8 mouse cellular contexts compared by ENCODE assay signal in the genomic region with DNA sequence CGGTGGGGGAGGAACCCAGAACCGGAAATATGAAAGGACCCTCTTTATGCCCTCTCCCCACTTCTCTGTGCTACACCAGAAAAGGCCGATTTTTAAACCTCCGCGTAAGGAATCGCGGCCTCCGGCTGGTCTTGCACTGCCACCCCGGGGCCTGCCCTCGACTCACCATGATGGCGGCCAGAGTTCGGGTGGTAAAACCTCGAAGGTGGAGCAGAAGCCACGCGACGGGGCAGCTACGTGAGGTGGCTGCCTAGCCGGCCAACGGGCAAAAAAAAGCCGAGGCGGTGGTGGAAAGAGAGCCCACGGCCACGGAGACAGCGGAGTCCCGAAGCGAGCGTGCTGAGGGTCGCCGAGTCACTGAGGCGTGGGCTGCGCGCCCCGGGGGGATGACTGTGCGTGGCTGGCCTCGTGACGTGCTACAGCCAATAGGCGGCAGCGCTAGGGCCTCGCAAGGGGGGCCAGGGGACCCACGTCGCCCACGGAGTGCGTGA. TPM values are rescaled to one million over a fixed set of nuclear protein-coding genes. Genes with fewer than 3 reads are reported as not detected.
A peak's percentile ranks its signal among the peaks of the same experiment; 100 is the strongest.
DNase-seq lines count a peak whose midpoint lies in the region; ATAC-seq and TF ChIP-seq lines count a peak whose summit lies in the region.

A gene (minus strand): TSS at position 396 of the 491 bp plus-strand sequence.

- ATAC-seq in heart, embryonic 14.5 days (ENCODE audit: insufficient number of reproducible peaks, insufficient read depth, low FRiP score, low read depth) = no peak
- ATAC-seq in limb, embryonic 14.5 days (ENCODE audit: low FRiP score, low read depth) = no peak
- ATAC-seq in stomach, embryonic 16.5 days (ENCODE audit: insufficient read depth, low FRiP score) = 0 out of 2 replicates have a peak, but pooled peaks have one; percentile 6

- no peaks in the 10 kb centered on the region for H3K4me1 ChIP-seq in heart, embryonic 14.5 days (ENCODE audit: control insufficient read depth in 2 of 2, insufficient read depth in 2 of 2, low read length in 2 of 2)
- H3K4me1 ChIP-seq in embryonic fibroblast, embryonic 13.5 days (ENCODE audit: control insufficient read depth, insufficient read depth, low read length) = no peaks in the 10 kb centered on the region
- no peaks in the 10 kb centered on the region for H3K4me1 ChIP-seq in limb, embryonic 14.5 days (ENCODE audit: control insufficient read depth, insufficient read depth, low read length)
- no peaks in the 10 kb centered on the region for H3K4me1 ChIP-seq in stomach, embryonic 16.5 days (ENCODE audit: control insufficient read depth, insufficient read depth, low read length)

- no peaks in the 10 kb centered on the region for H3K36me3 ChIP-seq in heart, embryonic 14.5 days (ENCODE audit: control insufficient read depth, insufficient read depth, low read length)
- no peaks in the 10 kb centered on the region for H3K36me3 ChIP-seq in limb, embryonic 14.5 days (ENCODE audit: control insufficient read depth, insufficient read depth, low read length)
- no peaks in the 10 kb centered on the region for H3K36me3 ChIP-seq in stomach, embryonic 16.5 days (ENCODE audit: control insufficient read depth, insufficient read depth, low read length)

- peak within 1 kb of the TSS in 1 of 2 experiments; percentile 62; a peak in 2 of 4 replicates for H3K27ac ChIP-seq in heart, embryonic 14.5 days (replicated peaks in 1 of 2; ENCODE audit: control insufficient read depth in 1 of 2, insufficient read depth in 1 of 2, low read depth in 2 of 2, low read length in 2 of 2)
- H3K27ac ChIP-seq in embryonic fibroblast, embryonic 13.5 days (ENCODE audit: insufficient read depth, low read length) = no peak within 1 kb of the TSS
- peak within 1 kb of the TSS; percentile 44; the same call in 1 of the 2 replicates for H3K27ac ChIP-seq in limb, embryonic 14.5 days (replicated peaks; ENCODE audit: low read depth, low read length)
- H3K27ac ChIP-seq in stomach, embryonic 16.5 days (ENCODE audit: low read length) = peak within 1 kb of the TSS; percentile 81

- H3K4me2 ChIP-seq in heart, embryonic 14.5 days (ENCODE audit: low read length) = peak within 1 kb of the TSS; percentile 69
- H3K4me2 ChIP-seq in limb, embryonic 14.5 days (replicated peaks; ENCODE audit: low read depth, low read length, severe bottlenecking) = peak within 1 kb of the TSS; percentile 49
- H3K4me2 ChIP-seq in stomach, embryonic 16.5 days (ENCODE audit: low read depth, low read length) = peak within 1 kb of the TSS; percentile 47

- 93% methylated on average over 43 of the region's 43 CpGs for WGBS in heart, embryonic 14.5 days
- 94% methylated on average over 42 of the region's 43 CpGs for WGBS in limb, embryonic 14.5 days
- 93% methylated on average over 43 of the region's 43 CpGs for WGBS in stomach, embryonic 16.5 days

- peak within 1 kb of the TSS; percentile 73 for H3K9ac ChIP-seq in heart, embryonic 14.5 days (ENCODE audit: low read length)
- peak within 1 kb of the TSS; percentile 59 for H3K9ac ChIP-seq in limb, embryonic 14.5 days (ENCODE audit: low read depth, low read length, severe bottlenecking)
- peak within 1 kb of the TSS; percentile 82 for H3K9ac ChIP-seq in stomach, embryonic 16.5 days (ENCODE audit: low read length)

- no peaks in the 10 kb centered on the region for H3K27me3 ChIP-seq in heart, embryonic 14.5 days (ENCODE audit: control insufficient read depth, insufficient read depth, low read length)
- no peaks in the 10 kb centered on the region for H3K27me3 ChIP-seq in limb, embryonic 14.5 days (ENCODE audit: control insufficient read depth, insufficient read depth, low read length)
- H3K27me3 ChIP-seq in stomach, embryonic 16.5 days (ENCODE audit: control insufficient read depth, insufficient read depth, low read length) = no peaks in the 10 kb centered on the region

- intact Hi-C loops in heart, postnatal 36 days (cut with DNase I) = loop anchor here (5.0 to 10.0 kb wide), 4 partner anchors 122 to 484 kb away; a partner anchor contains a TSS

- TF ChIP-seq CTCF in embryonic fibroblast, embryonic 13.5 days (IDR thresholded peaks at IDR 0.05; ENCODE audit: borderline replicate concordance, insufficient read depth, low read length) = no peak

- peaks cover 14% of the 10 kb centered on the region for H3K9me3 ChIP-seq in heart, embryonic 14.5 days (ENCODE audit: control insufficient read depth, low read length)
- H3K9me3 ChIP-seq in limb, embryonic 14.5 days (ENCODE audit: control insufficient read depth, low read length) = peaks cover 14% of the 10 kb centered on the region
- H3K9me3 ChIP-seq in stomach, embryonic 16.5 days (replicated peaks; ENCODE audit: control insufficient read depth, low read length) = peaks cover 15% of the 10 kb centered on the region

- DNase-seq in heart, postnatal 36 days = no peak
- DNase-seq in ES-CJ7 (ENCODE audit: low read depth, low spot score) = peak; percentile 45
- no peak for DNase-seq in limb, embryonic 14.5 days (ENCODE audit: low spot score)
- no peak for DNase-seq in urinary bladder, postnatal 10 days (ENCODE audit: low spot score)
- no peak for DNase-seq in urinary bladder, postnatal 36 days (ENCODE audit: low spot score in 2 of 2)

- H3K4me3 ChIP-seq in heart, embryonic 14.5 days (ENCODE audit: control insufficient read depth in 1 of 2, insufficient read depth in 1 of 2, low read depth in 1 of 2, low read length in 2 of 2) = peak within 1 kb of the TSS; percentile 40 to 44
- peak within 1 kb of the TSS; percentile 26; the same call in 1 of the 2 replicates for H3K4me3 ChIP-seq in embryonic fibroblast, embryonic 13.5 days (ENCODE audit: insufficient read depth, low read length)
- H3K4me3 ChIP-seq in limb, embryonic 14.5 days (replicated peaks; ENCODE audit: low read length) = peak within 1 kb of the TSS; percentile 39
- peak within 1 kb of the TSS; percentile 42 for H3K4me3 ChIP-seq in stomach, embryonic 16.5 days (replicated peaks; ENCODE audit: low read length)

- no peak for TF ChIP-seq POLR2A in embryonic fibroblast, embryonic 13.5 days (IDR thresholded peaks at IDR 0.05; ENCODE audit: low read depth, low read length)
- no peak for TF ChIP-seq POLR2A in limb, embryonic 14.5 days (IDR thresholded peaks at IDR 0.05; ENCODE audit: borderline replicate concordance, extremely low read depth, insufficient read depth, insufficient read length)

RNA-seq across cellular contexts. Expression of the gene that starts here (rescaled TPM):
- 0.09 and 0.58 TPM in 2 replicates for polyA plus RNA-seq in heart, embryonic 14.5 days (2014; fragmentation: Nextera tagmentation; extraction: Ambion mirVana)
- total RNA-seq in heart, postnatal 36 days (2021) = under 1 TPM in 1 of 2 experiments, not detected in 1; 0.42 TPM
- polyA plus RNA-seq in embryonic fibroblast, embryonic 13.5 days (2011; ENCODE audit: insufficient read length, low read depth, missing spikeins) = not detected in 2 replicates
- polyA plus RNA-seq in limb, embryonic 14.5 days (2012; rRNA removed) = 0.09 and 0.12 TPM in 2 replicates
- polyA plus RNA-seq in limb, embryonic 14.5 days (2014; fragmentation: Nextera tagmentation; extraction: Ambion mirVana) = 0.32 TPM in 1 of 2 replicates, not detected in the other
- polyA plus RNA-seq in stomach, embryonic 16.5 days (2015; fragmentation: Nextera tagmentation; extraction: Ambion mirVana) = 0.15 TPM in 1 of 2 replicates, not detected in the other

Comparison
In these comparisons a context has a peak if more than half of its experiments do, and no peak if none do; other contexts are left out.
1. Peak in ATAC-seq, H3K4me3 ChIP-seq, H3K27ac ChIP-seq, H3K9ac ChIP-seq and H3K4me2 ChIP-seq in stomach, embryonic 16.5 days; RNA of the gene not detected or under 1 TPM.